Mouse (Mus musculus): Measurements from ENCODE around the gene Spns2.
"Not testable (repeated sequence)": the region's sequence is repeated elsewhere in the genome, so short reads cannot be mapped to it uniquely, and the experiment has no call there.

Spns2 gene

GRCm38 (mm10) chr11:72440597-72440964 lies 49.1 kb downstream of the Spns2 start:
- not testable (repeated sequence) for DNase-seq (ENCODE audit: extremely low read depth, insufficient read length, low spot score)

DNA sequence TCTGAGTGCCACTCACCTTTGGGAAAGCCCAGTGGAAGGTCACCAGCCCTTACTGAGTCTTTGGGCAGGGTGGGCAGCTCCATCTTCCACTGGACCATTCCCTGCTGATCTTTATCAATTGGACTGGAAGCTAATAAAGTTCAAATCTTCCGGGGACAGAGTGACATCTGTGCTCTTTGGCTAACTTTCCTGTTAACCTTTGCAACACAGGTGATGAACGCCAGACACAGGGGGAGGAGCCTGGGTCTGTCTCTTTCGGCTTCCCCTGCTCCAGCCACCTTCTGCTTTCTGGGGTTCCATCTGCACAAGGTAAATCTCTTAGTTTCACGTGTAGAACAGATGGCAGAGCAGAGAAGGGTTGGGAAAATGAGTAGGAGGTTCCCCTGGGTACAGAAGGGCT lies 51.3 kb downstream of the Spns2 start:
- DNase-seq (ENCODE audit: extremely low read depth, insufficient read length, low spot score): no peak

GRCm38 (mm10) chr11:72436756-72437650 lies 52.7 kb downstream of the Spns2 start:
- no peak for DNase-seq (ENCODE audit: extremely low read depth, insufficient read length, low spot score)

- DNase-seq (ENCODE audit: extremely low read depth, insufficient read length, low spot score): no peak
Measured at GRCm38 (mm10) chr11:72436271-72436670, 53.4 kb downstream of the Spns2 start.

DNA sequence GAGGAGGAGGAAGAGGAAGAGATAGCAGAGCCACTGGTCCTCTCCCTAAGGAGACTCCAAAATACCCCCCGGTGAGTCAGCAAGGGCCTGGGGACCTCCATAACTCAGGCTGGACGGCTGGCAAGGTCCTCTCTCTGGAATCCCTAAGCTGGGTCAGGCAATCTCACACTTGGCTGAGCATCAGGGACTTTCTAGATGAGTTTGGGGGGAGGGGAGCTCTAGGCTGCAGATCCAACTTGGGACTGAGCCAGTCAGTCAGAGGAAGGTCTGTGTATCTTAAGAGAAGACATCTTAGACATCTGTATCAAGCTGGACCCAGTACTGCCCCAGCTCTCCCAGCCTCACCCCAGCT lies 54.0 kb downstream of the Spns2 start:
- no peak for DNase-seq (ENCODE audit: extremely low read depth, insufficient read length, low spot score)

DNA sequence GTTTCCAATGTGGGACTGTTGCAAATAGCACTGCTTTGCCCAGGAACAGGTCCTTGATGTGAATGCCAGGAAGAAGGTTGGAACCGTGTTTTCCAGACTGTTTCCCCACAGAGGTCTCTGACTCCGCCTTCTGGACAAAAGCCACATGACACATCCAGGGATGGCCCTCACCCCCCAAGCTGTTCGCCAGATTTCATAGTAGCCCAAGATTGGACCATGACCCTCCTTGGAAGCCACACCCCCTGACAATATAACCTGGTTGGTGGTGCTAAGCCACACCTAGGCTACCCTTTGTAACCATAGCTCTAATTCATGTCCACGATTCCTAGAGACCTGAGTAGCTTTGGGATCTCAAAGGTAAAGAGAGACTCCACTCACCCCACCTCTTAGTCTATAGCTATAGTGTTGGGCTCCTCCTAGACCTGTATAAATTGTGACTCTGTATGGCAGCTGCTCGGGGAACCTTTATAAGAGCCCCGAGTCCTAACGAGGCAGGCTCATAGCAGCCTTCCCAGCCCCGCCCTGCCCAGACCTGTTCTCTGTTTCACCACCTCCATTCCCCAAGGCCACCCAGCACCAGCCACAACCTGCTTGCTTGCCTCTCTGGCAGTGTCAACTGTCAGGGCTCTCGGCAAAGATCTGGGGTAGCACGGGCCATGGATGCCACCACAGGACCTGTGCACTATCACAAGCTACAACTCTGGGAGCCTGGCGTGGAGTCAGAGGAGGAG lies 54.6 kb downstream of the Spns2 start, which contains the start of gene Ggt6:
Ggt6 (plus strand) TSS at position 564 of the 731 bp plus-strand sequence.
- no peak for DNase-seq (ENCODE audit: extremely low read depth, insufficient read length, low spot score)

DNA sequence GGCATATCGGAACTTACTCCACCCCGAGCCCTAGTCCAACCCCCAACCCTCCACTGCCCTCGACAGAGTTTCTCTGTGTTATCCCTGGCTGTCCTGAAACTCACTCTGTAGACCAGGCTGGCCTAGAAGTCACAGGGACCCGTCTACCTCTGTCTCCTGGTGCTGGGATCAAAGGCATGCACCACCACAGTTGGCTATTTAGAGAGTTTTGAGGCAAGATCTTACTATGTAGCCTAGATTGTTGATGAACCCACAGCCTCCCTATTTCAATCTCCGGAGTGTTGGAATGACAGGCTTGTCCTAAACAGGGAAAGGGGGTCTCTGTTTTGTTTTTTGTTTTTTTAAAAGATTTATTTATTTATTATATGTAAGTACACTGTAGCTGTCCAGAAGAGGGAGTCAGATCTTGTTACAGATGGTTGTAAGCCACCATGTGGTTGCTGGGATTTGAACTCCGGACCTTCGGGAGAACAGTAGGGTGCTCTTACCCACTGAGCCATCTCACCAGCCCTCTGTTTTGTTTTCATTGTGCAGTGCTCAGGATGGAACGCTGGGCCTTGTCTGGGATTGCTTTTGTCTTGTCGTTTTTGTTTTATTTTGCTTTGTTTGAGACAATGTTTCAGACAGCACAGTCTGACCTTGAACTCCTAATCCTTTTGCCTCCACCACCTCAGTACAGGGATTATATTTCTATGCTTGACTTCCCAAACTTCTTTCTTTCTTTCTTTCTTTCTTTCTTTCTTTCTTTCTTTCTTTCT lies 59.2 kb downstream of the Spns2 start:
- DNase-seq (ENCODE audit: extremely low read depth, insufficient read length, low spot score): not testable (repeated sequence)

DNA sequence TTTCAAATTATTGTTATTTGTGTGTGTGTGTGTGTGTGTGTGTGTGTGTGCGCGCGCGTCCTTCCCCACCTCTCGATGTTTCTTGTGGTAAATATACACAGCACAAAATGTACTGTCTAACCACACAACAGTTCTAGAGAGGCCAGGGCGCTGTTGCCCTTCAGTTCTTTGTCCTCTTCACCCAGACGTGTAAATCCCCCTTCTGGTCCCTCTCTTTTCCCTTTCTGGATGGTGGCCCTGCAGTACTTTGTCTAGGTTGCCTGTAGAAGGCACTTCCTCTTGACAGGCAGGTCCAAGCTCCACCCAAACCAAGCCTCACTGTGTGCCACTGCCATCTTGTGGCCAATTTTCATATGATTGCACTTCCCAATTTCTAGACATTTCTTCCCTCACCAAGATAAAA lies 60.4 kb downstream of the Spns2 start:
- peak; percentile 51 for DNase-seq (ENCODE audit: extremely low read depth, insufficient read length, low spot score)

DNA sequence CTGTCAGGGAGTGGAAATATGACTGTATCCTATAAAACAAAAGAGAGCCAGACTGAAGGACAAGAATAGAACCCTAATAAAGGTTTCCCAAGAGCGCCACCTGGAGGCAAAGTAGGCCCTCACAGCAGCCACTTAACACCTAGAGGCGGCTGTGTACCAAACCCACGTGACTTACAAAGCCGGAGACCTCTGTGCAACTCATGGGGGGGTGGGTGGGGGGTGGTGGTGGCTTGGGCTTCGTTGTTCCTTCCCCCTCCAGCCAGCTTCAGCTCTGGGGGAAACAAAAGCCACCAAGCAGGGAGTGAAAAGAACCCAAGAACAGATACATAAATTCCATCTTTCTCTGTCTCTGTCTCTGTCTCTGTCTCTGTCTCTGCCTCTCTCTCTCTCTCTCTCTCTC lies 61.0 kb downstream of the Spns2 start:
- DNase-seq (ENCODE audit: extremely low read depth, insufficient read length, low spot score): no peak

DNA sequence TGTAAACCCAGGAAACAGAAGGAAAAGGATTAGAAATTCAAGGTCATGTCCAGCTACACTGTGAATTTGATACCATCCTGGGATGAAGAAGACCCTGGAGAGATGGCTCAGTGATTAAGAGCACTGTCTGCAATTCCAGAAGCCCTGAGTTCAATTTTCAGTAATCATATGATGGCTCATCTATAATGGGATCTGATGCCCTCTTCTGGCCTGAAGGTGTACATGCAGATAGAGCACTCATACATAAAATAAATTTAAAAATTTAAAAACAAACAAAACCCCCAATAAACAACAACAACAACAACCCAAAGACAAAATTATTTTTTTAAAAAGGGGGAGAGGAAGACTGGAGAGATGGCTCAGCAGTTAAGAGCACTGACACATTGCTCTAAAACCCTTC lies 62.8 kb downstream of the Spns2 start:
- no peak for DNase-seq (ENCODE audit: extremely low read depth, insufficient read length, low spot score)

DNA sequence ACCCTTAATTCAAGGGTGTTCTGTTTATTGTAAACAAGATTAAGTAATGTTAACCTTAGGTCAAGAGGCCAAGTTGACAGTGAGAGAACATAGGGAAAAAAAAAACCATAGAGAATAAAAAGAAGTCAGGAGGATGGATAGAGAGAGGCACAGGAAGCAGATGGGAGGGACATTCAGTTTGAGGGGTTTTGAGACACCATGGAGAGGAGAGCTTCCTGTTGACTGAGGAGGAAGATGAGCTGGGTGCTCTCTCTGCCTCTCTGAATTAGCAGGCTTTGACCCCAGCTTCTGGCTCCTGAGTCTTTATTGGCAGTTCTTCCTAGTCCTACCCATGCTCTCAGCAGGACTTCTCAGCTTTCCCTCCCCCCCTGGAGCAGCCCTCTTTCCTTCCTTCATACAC lies 64.5 kb downstream of the Spns2 start:
- DNase-seq (ENCODE audit: extremely low read depth, insufficient read length, low spot score): no peak

DNA sequence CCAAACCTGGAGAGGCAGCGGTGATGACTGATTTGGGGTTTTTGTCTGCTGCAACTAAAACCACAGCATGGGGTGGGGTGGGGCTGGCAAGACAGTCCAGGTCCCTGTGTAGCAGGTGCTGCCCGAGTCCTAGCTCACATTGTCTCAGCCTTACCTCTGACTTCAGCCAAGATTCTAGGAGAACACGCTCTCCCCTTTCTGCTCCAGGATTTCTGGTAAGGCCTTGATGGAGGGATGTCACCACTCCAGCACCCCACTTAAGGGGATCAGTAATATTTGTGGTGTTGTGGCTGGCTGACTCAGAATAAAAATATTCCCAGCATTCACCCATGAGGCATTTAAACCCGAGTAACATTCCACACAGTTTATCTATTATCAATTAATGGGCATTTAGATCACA lies 66.0 kb downstream of the Spns2 start:
- DNase-seq (ENCODE audit: extremely low read depth, insufficient read length, low spot score): peak; percentile 58

DNA sequence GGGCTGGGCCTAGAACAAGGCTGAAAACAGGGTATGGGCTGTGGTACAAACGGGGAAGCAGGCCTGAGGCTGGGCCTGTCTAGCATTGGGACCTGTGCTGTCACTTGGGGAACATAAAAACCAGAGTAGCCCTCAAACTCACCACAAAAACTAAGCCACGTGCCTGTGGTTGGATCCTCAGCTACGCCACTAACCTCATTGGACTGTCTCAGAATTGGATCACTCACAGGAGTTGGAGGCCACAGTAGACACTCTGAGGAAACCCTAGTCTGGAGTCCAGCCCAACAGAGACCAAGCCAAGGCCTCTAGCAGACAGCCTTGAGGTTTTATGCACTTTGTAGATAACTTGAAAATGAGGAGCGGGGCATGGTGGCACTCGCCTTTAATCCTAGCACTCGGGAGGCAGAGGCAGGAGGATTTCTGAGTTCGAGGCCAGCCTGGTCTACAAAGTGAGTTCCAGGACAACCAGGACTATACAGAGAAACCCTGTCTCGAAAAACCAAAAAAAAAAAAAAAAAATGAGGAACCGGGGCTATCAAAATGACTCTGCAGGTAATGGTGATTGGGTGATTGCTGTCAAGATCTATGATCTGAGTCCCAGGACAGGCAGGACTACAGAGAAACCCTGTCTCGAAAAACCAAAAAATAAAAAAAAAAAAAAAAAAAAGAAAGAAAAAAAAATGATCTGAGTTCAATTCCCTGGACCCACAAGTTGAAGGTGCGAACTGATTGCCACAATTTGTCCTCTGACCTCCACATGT lies 68.0 kb downstream of the Spns2 start:
- DNase-seq (ENCODE audit: extremely low read depth, insufficient read length, low spot score): peak; percentile 39

- no peak for DNase-seq (ENCODE audit: extremely low read depth, insufficient read length, low spot score)
Measured at GRCm38 (mm10) chr11:72420460-72421122, 69.1 kb downstream of the Spns2 start.

- DNase-seq (ENCODE audit: extremely low read depth, insufficient read length, low spot score): no peak
Measured at GRCm38 (mm10) chr11:72419006-72419405, 70.7 kb downstream of the Spns2 start.

DNA sequence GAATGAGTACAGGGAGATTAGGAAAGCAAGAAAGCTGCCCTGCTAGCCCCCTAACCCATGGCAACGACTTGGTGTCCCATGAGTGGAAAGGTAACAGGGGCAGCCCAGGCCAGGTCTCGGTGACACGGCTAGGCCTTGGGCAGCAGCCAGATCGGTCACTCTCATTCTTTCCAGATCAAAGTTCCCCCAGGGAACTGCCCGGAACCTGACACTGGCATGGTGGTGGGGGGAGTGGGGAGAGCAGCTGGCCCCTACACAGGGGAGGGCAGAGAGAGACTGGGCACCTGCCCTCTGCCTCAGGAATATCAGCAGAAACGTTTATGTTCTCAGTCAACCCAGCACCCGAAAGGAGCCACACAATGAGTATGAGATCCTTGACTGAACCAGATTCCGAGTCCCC lies 71.5 kb downstream of the Spns2 start:
- no peak for DNase-seq (ENCODE audit: extremely low read depth, insufficient read length, low spot score)

- DNase-seq (ENCODE audit: extremely low read depth, insufficient read length, low spot score): no peak
Measured at GRCm38 (mm10) chr11:72417376-72417775, 72.3 kb downstream of the Spns2 start.

DNA sequence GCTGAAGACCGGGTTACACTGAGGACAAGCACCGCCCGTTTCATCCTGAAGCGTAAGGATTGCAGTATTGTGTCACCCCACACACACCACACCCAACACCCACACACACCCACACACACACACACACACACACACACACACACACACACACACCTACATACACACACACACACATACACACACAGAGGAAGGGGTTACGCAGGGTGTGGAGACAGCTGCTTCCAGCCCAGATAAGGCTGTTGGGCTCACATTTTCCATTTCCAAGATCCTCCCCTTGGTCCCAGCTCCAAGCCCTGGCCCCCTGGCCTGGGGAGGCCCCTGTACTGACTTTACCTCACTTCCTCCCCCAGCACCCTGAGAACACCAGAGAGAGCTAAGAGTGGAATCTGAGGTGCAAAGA lies 73.0 kb downstream of the Spns2 start:
- no peak for DNase-seq (ENCODE audit: extremely low read depth, insufficient read length, low spot score)

DNA sequence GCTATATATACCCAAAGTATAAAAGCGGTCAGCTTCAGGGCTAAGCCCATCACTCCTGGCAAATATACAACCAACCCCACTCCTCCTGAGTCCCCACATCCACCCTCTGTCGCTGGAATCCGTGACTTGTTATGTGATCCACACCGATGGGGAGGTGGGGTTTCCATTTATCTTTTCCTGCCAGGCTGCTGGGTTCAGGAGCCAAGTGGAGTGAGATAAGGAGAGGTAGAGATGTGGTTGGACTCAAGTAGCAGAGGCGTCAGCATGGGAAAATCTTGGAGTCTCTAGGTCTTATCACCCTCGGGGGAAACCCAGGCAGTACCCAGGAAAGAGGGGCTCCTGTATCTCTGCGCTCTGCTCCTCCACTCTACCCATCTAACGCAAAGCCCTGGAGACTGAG lies 74.5 kb downstream of the Spns2 start:
- no peak for DNase-seq (ENCODE audit: extremely low read depth, insufficient read length, low spot score)

DNA sequence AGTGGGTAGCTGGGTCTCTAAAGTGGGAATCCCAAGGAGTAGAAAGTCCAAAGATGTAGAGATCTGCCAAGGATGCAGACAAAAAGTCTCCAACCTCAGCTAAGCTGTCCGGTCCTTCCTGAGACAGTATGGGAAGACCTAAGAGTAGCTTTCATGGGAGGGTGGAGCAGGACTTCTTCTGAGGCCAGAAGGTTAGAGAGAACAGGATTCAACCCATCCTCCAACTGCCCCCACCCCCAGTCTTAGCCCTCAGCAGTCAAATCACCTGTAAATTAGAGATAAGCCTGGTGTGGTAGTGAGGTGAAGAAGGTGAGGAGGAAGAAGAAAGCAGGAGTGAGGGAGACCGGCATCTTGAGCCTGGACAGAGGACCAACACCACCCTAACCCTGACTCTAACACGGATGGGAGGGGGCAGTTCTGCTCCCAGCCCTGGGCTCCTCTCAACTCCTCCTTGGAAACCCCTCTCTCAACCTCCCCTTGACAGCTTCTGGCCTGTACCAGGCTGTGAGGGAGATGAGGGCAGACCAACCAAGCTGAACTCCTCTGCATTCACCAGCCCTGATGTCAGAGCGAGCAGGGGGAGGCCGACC lies 76.0 kb downstream of the Spns2 start:
- no peak for DNase-seq (ENCODE audit: extremely low read depth, insufficient read length, low spot score)

Measured in 3134 (cell line).